Mouse (Mus musculus) cerebellum, postnatal 14 days (tissue): ENCODE results near the gene Chtop.

Experiments
- DNase-seq, 2 experiments: peaks; one replicate each; pipeline ENCODE4 v3.0.0; 2021; ENCODE audit warnings: mixed read lengths in 2 of 2

The Chtop gene

GRCm38 (mm10) chr3:90462579-90462978, 46.7 kb downstream of the Chtop start:
- DNase-seq, result no peak

- no peak for DNase-seq
Observed at GRCm38 (mm10) chr3:90461935-90462334, 47.4 kb downstream of the Chtop start.

- DNase-seq, result no peak
Observed at GRCm38 (mm10) chr3:90460315-90460714, 49.0 kb downstream of the Chtop start.

- DNase-seq, result no peak
Observed at GRCm38 (mm10) chr3:90459727-90460126, 49.6 kb downstream of the Chtop start.

GRCm38 (mm10) chr3:90454931-90455330, 54.4 kb downstream of the Chtop start:
- DNase-seq, result no peak

GRCm38 (mm10) chr3:90451396-90452095, 57.8 kb downstream of the Chtop start:
- DNase-seq, result no peak

- DNase-seq, result no peak
Observed at GRCm38 (mm10) chr3:90450874-90451273, 58.4 kb downstream of the Chtop start.
